Mouse (Mus musculus): ENCODE results near the gene Mboat2. TPM values are rescaled to one million over a fixed set of nuclear protein-coding genes. Genes with fewer than 3 reads are reported as not detected.

Gene Mboat2
- polyA plus RNA-seq, 1 experiment from 2014 or later: 42.6 TPM

- ATAC-seq (ENCODE audit: insufficient read depth, low FRiP score, low read depth): no peak
Observed at GRCm38 (mm10) chr12:24961821-24962220, 131.1 kb downstream of the Mboat2 start.

DNA sequence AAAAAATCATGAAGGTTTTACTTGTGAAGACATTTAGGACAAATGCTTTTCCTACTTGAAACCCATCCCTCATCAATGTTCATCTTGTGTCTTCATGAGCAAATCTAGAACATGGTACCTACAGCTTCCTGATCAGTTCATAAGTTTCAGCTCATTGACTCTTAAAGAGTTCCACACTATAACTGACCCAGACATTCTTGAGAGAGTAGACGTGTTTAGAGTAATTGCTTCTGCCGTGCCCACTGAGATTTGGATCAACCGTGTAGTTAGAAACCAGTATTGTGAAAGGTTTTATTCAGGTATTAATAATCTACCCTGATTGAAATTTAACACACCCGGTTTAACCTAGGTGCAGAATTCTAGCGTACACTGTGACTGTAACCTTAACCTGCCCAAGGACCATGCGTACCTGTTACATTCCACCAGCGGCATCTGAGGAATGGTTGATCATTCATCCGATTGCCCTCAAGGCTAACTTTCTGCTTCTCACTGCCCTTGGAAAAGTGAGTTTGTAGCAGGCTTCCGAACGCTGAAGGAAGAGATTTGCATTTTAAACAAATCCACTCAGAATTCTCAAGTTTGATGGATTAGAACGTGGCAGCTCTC, 131.8 kb downstream of the Mboat2 start:
- Histone ChIP-seq H3K36me3 (no peaks in the 10 kb centered on the region), H3K9me3 (no peaks in the 10 kb centered on the region), H3K9ac (no peak overlapping the region), H3K27me3 (replicated peaks) (no peaks in the 10 kb centered on the region), H3K4me3 (replicated peaks) (no peak overlapping the region), H3K4me1 (no peaks in the 10 kb centered on the region), H3K27ac (no peak overlapping the region), H3K4me2 (no peak overlapping the region)
- ATAC-seq (ENCODE audit: insufficient read depth, low FRiP score, low read depth): no peak
- 82% methylated on average over 11 of the region's 11 CpGs for WGBS

More at GRCm38 (mm10) chr12:24961821-24962220, 131.1 kb downstream of the Mboat2 start:
- Histone ChIP-seq H3K27me3 (replicated peaks) (no peaks in the 10 kb centered on the region), H3K27ac (no peak overlapping the region), H3K36me3 (no peaks in the 10 kb centered on the region), H3K9ac (no peak overlapping the region), H3K4me2 (no peak overlapping the region), H3K4me1 (no peaks in the 10 kb centered on the region), H3K4me3 (replicated peaks) (no peak overlapping the region), H3K9me3 (no peaks in the 10 kb centered on the region)
- 89% methylated on average over 7 of the region's 7 CpGs for WGBS

DNA sequence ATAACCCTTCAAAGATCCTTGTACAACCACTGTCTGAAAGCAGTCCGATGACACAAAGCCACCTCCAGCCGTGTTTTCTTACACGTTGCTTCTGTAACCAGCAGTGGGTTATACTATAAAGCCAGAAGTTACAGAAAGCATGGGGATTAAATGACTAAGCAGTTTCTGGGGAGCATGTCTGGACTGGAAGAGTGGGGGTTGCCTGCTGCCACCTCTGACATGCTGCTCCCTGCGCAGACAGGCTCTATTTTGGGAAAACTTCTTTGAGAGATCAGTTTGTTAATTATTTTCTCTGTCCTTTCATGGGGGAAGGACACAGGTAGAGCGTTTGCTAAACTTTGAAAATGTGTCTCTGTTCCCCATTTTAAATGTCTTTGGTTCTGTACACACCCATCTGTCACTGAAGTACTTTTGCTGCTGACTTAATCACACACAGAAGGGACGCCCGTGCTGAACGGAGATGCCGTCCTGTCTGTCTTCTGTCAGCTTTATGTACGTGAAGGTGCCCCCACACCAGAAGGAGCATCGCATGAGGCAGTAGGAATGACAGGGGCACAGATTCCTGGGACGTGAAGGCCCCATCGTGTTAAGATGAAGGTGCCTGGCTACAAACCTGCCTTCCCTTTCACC, 132.8 kb downstream of the Mboat2 start:
- no peaks in the 10 kb centered on the region for H3K36me3 ChIP-seq
- no peaks in the 10 kb centered on the region for H3K27me3 ChIP-seq (replicated peaks)
- no peaks in the 10 kb centered on the region for H3K4me1 ChIP-seq
- 58% methylated on average over 13 of the region's 13 CpGs for WGBS
- H3K9ac ChIP-seq: no peak overlapping the region
- H3K9me3 ChIP-seq: no peaks in the 10 kb centered on the region
- H3K27ac ChIP-seq: peak overlapping the region; percentile 72; the same call in 1 of the 2 replicates
- ATAC-seq (ENCODE audit: insufficient read depth, low FRiP score, low read depth): no peak; the same call in 1 of the 2 replicates
- H3K4me3 ChIP-seq (replicated peaks): no peak overlapping the region
- H3K4me2 ChIP-seq: no peak overlapping the region; the same call in 1 of the 2 replicates

- 79% methylated on average over 6 of the region's 6 CpGs for WGBS
Observed at GRCm38 (mm10) chr12:24965406-24965805, 134.7 kb downstream of the Mboat2 start.

GRCm38 (mm10) chr12:24966046-24966445, 135.4 kb downstream of the Mboat2 start:
- no peak overlapping the region for H3K4me3 ChIP-seq (replicated peaks)
- H3K36me3 ChIP-seq: no peaks in the 10 kb centered on the region
- WGBS: 93% methylated on average over 2 of the region's 2 CpGs
- no peak overlapping the region for H3K27ac ChIP-seq
- H3K9me3 ChIP-seq: no peaks in the 10 kb centered on the region
- no peak overlapping the region for H3K9ac ChIP-seq
- no peak overlapping the region for H3K4me2 ChIP-seq
- H3K27me3 ChIP-seq (replicated peaks): no peaks in the 10 kb centered on the region
- no peaks in the 10 kb centered on the region for H3K4me1 ChIP-seq
- ATAC-seq (ENCODE audit: insufficient read depth, low FRiP score, low read depth): no peak

More at GRCm38 (mm10) chr12:24965406-24965805, 134.7 kb downstream of the Mboat2 start:
- H3K9ac ChIP-seq: no peak overlapping the region
- H3K27me3 ChIP-seq (replicated peaks): no peaks in the 10 kb centered on the region
- H3K27ac ChIP-seq: no peak overlapping the region
- ATAC-seq (ENCODE audit: insufficient read depth, low FRiP score, low read depth): no peak
- H3K4me1 ChIP-seq: no peaks in the 10 kb centered on the region
- H3K4me3 ChIP-seq (replicated peaks): no peak overlapping the region
- no peaks in the 10 kb centered on the region for H3K36me3 ChIP-seq
- H3K9me3 ChIP-seq: no peaks in the 10 kb centered on the region
- H3K4me2 ChIP-seq: no peak overlapping the region

DNA sequence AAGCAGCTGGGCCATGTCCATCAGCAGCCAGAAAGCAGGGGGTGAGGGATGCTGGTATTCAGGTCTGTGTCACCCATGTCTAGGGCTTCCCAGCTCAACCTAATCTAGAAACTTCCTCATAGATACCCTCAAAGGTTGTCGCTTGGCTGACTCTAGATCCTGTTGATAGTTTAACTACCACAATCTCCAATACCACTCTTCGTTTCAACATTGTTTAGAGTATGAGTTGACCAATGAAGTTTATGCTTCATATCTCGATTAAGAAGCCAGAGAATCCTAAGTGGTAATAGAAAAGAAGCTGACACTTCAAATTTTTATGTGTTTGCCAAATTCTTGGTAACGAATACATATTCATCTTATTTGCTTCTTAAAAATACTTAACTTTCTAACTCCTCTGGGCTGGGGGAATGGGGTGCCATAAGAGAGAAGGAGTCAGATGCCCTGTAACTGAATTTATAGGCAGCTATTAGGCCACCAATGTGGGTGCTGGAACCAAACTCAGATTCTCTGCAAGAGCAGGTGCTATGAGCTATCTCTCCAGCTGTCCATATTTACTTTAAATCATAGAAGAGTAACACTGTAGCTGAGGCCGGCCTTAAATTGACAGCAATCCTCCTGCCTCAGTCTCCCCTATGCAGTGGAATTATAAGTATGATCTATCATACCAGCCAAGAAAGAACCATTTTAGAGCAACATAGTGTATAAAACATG, 141.0 kb downstream of the Mboat2 start:
- ATAC-seq (ENCODE audit: insufficient read depth, low FRiP score, low read depth): no peak
- no peaks in the 10 kb centered on the region for H3K9me3 ChIP-seq
- H3K4me1 ChIP-seq: peaks cover 3% of the 10 kb centered on the region; the same call in 1 of the 2 replicates
- H3K4me3 ChIP-seq (replicated peaks): no peak overlapping the region
- no peaks in the 10 kb centered on the region for H3K27me3 ChIP-seq (replicated peaks)
- H3K36me3 ChIP-seq: no peaks in the 10 kb centered on the region
- no peak overlapping the region for H3K4me2 ChIP-seq
- no peak overlapping the region for H3K27ac ChIP-seq
- H3K9ac ChIP-seq: no peak overlapping the region
- 79% methylated on average over 5 of the region's 5 CpGs for WGBS

- Histone ChIP-seq H3K27ac (no peak overlapping the region), H3K9me3 (no peaks in the 10 kb centered on the region), H3K9ac (no peak overlapping the region), H3K36me3 (no peaks in the 10 kb centered on the region), H3K27me3 (replicated peaks) (no peaks in the 10 kb centered on the region), H3K4me2 (no peak overlapping the region), H3K4me1 (peaks cover 3% of the 10 kb centered on the region; the same call in 1 of the 2 replicates), H3K4me3 (replicated peaks) (no peak overlapping the region)
- WGBS: 69% methylated on average over 8 of the region's 8 CpGs
- ATAC-seq (ENCODE audit: insufficient read depth, low FRiP score, low read depth): no peak
Observed at GRCm38 (mm10) chr12:24972371-24973350, 142.0 kb downstream of the Mboat2 start.

GRCm38 (mm10) chr12:24973586-24973985, 142.9 kb downstream of the Mboat2 start:
- no peak overlapping the region for H3K27ac ChIP-seq
- no peak for ATAC-seq (ENCODE audit: insufficient read depth, low FRiP score, low read depth)
- H3K36me3 ChIP-seq: no peaks in the 10 kb centered on the region
- peaks cover 3% of the 10 kb centered on the region; the same call in 1 of the 2 replicates for H3K4me1 ChIP-seq
- H3K4me3 ChIP-seq (replicated peaks): no peak overlapping the region
- no peaks in the 10 kb centered on the region for H3K9me3 ChIP-seq
- no peaks in the 10 kb centered on the region for H3K27me3 ChIP-seq (replicated peaks)
- 57% methylated on average over 5 of the region's 5 CpGs for WGBS
- H3K4me2 ChIP-seq: no peak overlapping the region
- H3K9ac ChIP-seq: no peak overlapping the region

DNA sequence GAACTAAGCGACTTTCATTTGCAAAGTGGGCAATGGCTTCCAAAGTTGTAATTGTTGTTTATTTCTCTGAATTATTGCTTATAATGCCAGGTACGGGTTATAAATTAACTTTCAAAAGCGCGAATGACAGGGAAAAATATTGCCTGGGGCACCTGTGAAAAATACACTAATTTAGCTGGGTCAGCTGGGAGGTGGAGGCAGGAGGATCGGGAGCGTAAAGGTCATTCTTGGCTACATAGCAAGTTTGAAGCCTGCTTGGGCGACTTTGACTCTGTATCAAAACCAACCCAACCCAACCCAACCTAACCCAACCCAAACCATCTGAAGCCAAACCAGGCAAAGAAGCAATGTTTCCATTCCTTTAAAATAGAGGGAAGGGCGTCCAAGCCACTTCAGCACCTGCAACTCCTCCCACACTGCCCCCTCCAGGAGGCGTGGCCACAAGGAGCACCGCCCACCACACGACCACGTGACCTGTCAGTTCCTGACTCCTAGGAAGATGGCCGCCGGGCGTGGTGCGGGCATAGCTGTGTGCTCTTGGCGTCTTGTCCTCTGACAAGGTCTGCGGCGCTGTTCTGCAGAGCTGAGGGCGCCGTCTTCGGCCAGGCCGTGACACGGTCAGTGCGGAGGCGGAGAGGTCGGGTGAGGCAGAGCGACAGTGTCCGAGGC, 143.9 kb downstream of the Mboat2 start, which contains the start of gene Kidins220:
Gene Kidins220, plus strand, starts transcription at position 480 of the 669 bp plus-strand sequence.
- peak within 1 kb of the TSS; percentile 53 for H3K9ac ChIP-seq
- no peaks in the 10 kb centered on the region for H3K27me3 ChIP-seq (replicated peaks)
- ATAC-seq (ENCODE audit: insufficient read depth, low FRiP score, low read depth): peak; percentile 88
- H3K4me2 ChIP-seq: peak within 1 kb of the TSS; percentile 62
- no peaks in the 10 kb centered on the region for H3K36me3 ChIP-seq
- H3K4me1 ChIP-seq: peaks cover 3% of the 10 kb centered on the region; the same call in 1 of the 2 replicates
- 14% methylated on average over 28 of the region's 29 CpGs for WGBS
- H3K4me3 ChIP-seq (replicated peaks): peak within 1 kb of the TSS; percentile 85
- H3K27ac ChIP-seq: peak within 1 kb of the TSS; percentile 91
- no peaks in the 10 kb centered on the region for H3K9me3 ChIP-seq

DNA sequence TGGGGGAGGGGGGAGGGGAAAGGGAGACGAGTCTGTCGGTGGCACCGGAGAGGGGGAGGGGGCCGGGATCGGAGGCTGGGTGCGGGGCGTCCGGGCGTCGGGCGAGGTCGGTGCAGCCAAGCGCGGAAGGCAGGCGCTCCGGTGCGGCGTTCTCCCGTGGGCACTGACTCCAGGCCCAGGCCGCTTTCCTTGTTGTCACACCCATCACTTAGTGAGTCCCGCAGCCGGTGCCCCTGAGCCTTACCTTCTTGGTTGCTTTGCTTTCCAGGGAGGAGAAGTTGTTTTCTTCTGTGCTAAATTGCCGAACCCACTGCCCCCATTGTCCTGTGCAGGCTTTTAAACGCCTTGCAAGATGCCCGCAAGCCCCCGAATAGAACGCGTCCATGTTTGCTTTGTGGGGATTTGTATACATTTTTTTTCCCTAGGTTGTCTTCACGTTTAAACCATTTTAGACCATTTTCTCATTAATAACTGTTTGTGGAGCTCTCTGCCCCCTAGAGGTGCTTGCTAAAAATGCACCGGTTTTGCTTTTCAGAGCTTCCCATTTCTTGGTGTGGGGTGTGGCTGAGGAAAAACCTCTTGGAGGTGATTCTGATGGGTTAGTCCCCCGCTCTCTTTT, 144.5 kb downstream of the Mboat2 start:
- under 1% methylated on average over 31 of the region's 31 CpGs for WGBS
- peak overlapping the region; percentile 91 for H3K27ac ChIP-seq
- peak overlapping the region; percentile 85 for H3K4me3 ChIP-seq (replicated peaks)
- no peaks in the 10 kb centered on the region for H3K9me3 ChIP-seq
- H3K27me3 ChIP-seq (replicated peaks): no peaks in the 10 kb centered on the region
- no peaks in the 10 kb centered on the region for H3K36me3 ChIP-seq
- H3K4me1 ChIP-seq: peaks cover 3% of the 10 kb centered on the region; the same call in 1 of the 2 replicates
- peak overlapping the region; percentile 62 for H3K4me2 ChIP-seq
- ATAC-seq (ENCODE audit: insufficient read depth, low FRiP score, low read depth): peak; percentile 57; the same call in 1 of the 2 replicates
- peak overlapping the region; percentile 53 for H3K9ac ChIP-seq
